Mouse (Mus musculus) limb, embryonic 11.5 days (tissue): ENCODE measurements around the gene Gm10037. TPM values are rescaled to one million over a fixed set of nuclear protein-coding genes. Genes with fewer than 3 reads are reported as not detected.
"Not testable (repeated sequence)": the region's sequence is repeated elsewhere in the genome, so short reads cannot be mapped to it uniquely, and the experiment has no call there.

Source experiments
- ATAC-seq: fragments of 200-750 bp; cut with Nextera tagmentation; 2 replicates; pipeline ENCODE4 v1.8.0; 2017; ENCODE audit warnings: low read depth; ENCODE audit not compliant: insufficient number of reproducible peaks, low FRiP score, low TSS enrichment
- DNase-seq: peaks from one replicate; pipeline ENCODE4 v3.0.0-alpha.2; 2015; ENCODE audit warnings: low spot score
- H3K27ac ChIP-seq: fragments of 300-500 bp; sonication (generic); replicated peaks from 2 replicates; pipeline ENCODE4 v1.5.1; 2014; ENCODE audit warnings: low read depth, mild to moderate bottlenecking, low read length
- H3K27me3 ChIP-seq: fragments of 300-500 bp; sonication (generic); 2 replicates; pipeline ENCODE4 v1.6.1; 2014; ENCODE audit warnings: mild to moderate bottlenecking, low read length, mixed read lengths; ENCODE audit not compliant: control insufficient read depth, insufficient read depth
- H3K36me3 ChIP-seq: fragments of 300-500 bp; sonication (generic); 2 replicates; pipeline ENCODE4 v1.6.1; 2014; ENCODE audit warnings: mild to moderate bottlenecking, low read length, moderate library complexity, mixed read lengths; ENCODE audit not compliant: control insufficient read depth, insufficient read depth
- H3K4me1 ChIP-seq: fragments of 300-500 bp; sonication (generic); 2 replicates; pipeline ENCODE4 v1.6.1; 2014; ENCODE audit warnings: low read length, mixed read lengths; ENCODE audit not compliant: control insufficient read depth, insufficient read depth
- H3K4me2 ChIP-seq: fragments of 300-500 bp; sonication (generic); 2 replicates; pipeline ENCODE4 v1.6.1; 2014; ENCODE audit warnings: low read depth, mild to moderate bottlenecking, moderate library complexity; ENCODE audit not compliant: severe bottlenecking
- H3K4me3 ChIP-seq: fragments of 300-500 bp; sonication (generic); 2 replicates; pipeline ENCODE4 v1.5.1; 2014; ENCODE audit warnings: low read depth, low read length
- H3K9ac ChIP-seq: fragments of 300-500 bp; sonication (generic); 2 replicates; pipeline ENCODE4 v1.6.1; 2014; ENCODE audit warnings: mild to moderate bottlenecking, low read length
- H3K9me3 ChIP-seq: fragments of 300-500 bp; sonication (generic); 2 replicates; pipeline ENCODE4 v1.6.1; 2016; ENCODE audit warnings: low read length; ENCODE audit not compliant: control insufficient read depth
- WGBS: fragments of 180-500 bp; shearing (Covaris S2); extraction: QIAGEN DNeasy Blood & Tissue Kit; methylation state at CpG from one replicate; pipeline ENCODE4 v1.1.7; 2014; 5-methylcytosine and 5-hydroxymethylcytosine counted together
- polyA plus RNA-seq: library from polyadenylated mRNA; unstranded; fragments of >200 nt; fragmentation: Nextera tagmentation; extraction: Ambion mirVana; gene quantifications from 2 replicates; pipeline ENCODE4 v1.2.1, GENCODE M21; 2014

The Gm10037 gene
- polyA plus RNA-seq, 1 experiment from 2014 or later: 2.9 TPM

GRCm38 (mm10) chr13:67833137-67833536, 2.2 kb downstream of the Gm10037 start:
- not testable (repeated sequence) for DNase-seq, ATAC-seq, H3K27ac ChIP-seq, H3K9ac ChIP-seq, H3K4me3 ChIP-seq, H3K4me2 ChIP-seq, H3K36me3 ChIP-seq, H3K4me1 ChIP-seq, H3K9me3 ChIP-seq, H3K27me3 ChIP-seq

GRCm38 (mm10) chr13:67843775-67844118, 12.8 kb downstream of the Gm10037 start:
- 54% methylated on average over 6 of the region's 6 CpGs for WGBS

GRCm38 (mm10) chr13:67844119-67844852, 13.4 kb downstream of the Gm10037 start:
- Histone ChIP-seq H3K27me3 (no peaks in the 10 kb centered on the region), H3K4me1 (no peaks in the 10 kb centered on the region), H3K36me3 (no peaks in the 10 kb centered on the region), H3K27ac (no peak overlapping the region), H3K9me3 (no peaks in the 10 kb centered on the region), H3K9ac (peak overlapping the region; percentile 50), H3K4me2 (peak overlapping the region; percentile 37), H3K4me3 (peak overlapping the region; percentile 20)
- 2% methylated on average over 14 of the region's 19 CpGs for WGBS
- DNase-seq (peak; percentile 64), ATAC-seq (peak; percentile 73; the same call in 1 of the 2 replicates)

More at GRCm38 (mm10) chr13:67843775-67844118, 12.8 kb downstream of the Gm10037 start:
- H3K9ac ChIP-seq: peak overlapping the region; percentile 50
- no peak overlapping the region for H3K27ac ChIP-seq
- DNase-seq: no peak
- H3K27me3 ChIP-seq: no peaks in the 10 kb centered on the region
- H3K4me3 ChIP-seq: no peak overlapping the region; the same call in 1 of the 2 replicates
- no peaks in the 10 kb centered on the region for H3K36me3 ChIP-seq
- no peaks in the 10 kb centered on the region for H3K4me1 ChIP-seq
- H3K4me2 ChIP-seq: peak overlapping the region; percentile 32
- no peak for ATAC-seq
- no peaks in the 10 kb centered on the region for H3K9me3 ChIP-seq

GRCm38 (mm10) chr13:67844853-67845194, 13.9 kb downstream of the Gm10037 start:
- Histone ChIP-seq H3K27ac (no peak overlapping the region), H3K9ac (no peak overlapping the region; the same call in 1 of the 2 replicates), H3K4me2 (peak overlapping the region; percentile 37), H3K4me1 (no peaks in the 10 kb centered on the region), H3K36me3 (no peaks in the 10 kb centered on the region), H3K4me3 (peak overlapping the region; percentile 20; the same call in 1 of the 2 replicates), H3K27me3 (no peaks in the 10 kb centered on the region), H3K9me3 (no peaks in the 10 kb centered on the region)
- ATAC-seq: no peak; the same call in 1 of the 2 replicates
- 31% methylated on average over 8 of the region's 8 CpGs for WGBS
- peak; percentile 55 for DNase-seq

- Histone ChIP-seq H3K4me1 (no peaks in the 10 kb centered on the region), H3K27me3 (no peaks in the 10 kb centered on the region), H3K9me3 (no peaks in the 10 kb centered on the region), H3K4me3 (no peak overlapping the region), H3K9ac (no peak overlapping the region), H3K27ac (no peak overlapping the region), H3K4me2 (no peak overlapping the region), H3K36me3 (no peaks in the 10 kb centered on the region)
- DNase-seq (no peak), ATAC-seq (no peak)
- 86% methylated on average over 3 of the region's 3 CpGs for WGBS
Measured at GRCm38 (mm10) chr13:67850361-67850760, 19.5 kb downstream of the Gm10037 start.

GRCm38 (mm10) chr13:67853130-67853529, 22.2 kb downstream of the Gm10037 start:
- no peak overlapping the region for H3K9ac ChIP-seq
- H3K9me3 ChIP-seq: no peaks in the 10 kb centered on the region
- H3K27me3 ChIP-seq: no peaks in the 10 kb centered on the region
- no peaks in the 10 kb centered on the region for H3K36me3 ChIP-seq
- no peak overlapping the region for H3K27ac ChIP-seq
- WGBS: 65% methylated on average over 6 of the region's 6 CpGs
- H3K4me1 ChIP-seq: no peaks in the 10 kb centered on the region
- no peak overlapping the region for H3K4me3 ChIP-seq
- no peak overlapping the region for H3K4me2 ChIP-seq
- no peak; the same call in 1 of the 2 replicates for ATAC-seq
- no peak for DNase-seq

- ATAC-seq: no peak
- Histone ChIP-seq H3K9ac (no peak overlapping the region), H3K9me3 (no peaks in the 10 kb centered on the region), H3K4me1 (no peaks in the 10 kb centered on the region), H3K27ac (no peak overlapping the region), H3K4me3 (no peak overlapping the region), H3K4me2 (no peak overlapping the region), H3K36me3 (no peaks in the 10 kb centered on the region), H3K27me3 (no peaks in the 10 kb centered on the region)
- no peak for DNase-seq
- 93% methylated on average over 2 of the region's 2 CpGs for WGBS
Measured at GRCm38 (mm10) chr13:67853983-67854382, 23.1 kb downstream of the Gm10037 start.

GRCm38 (mm10) chr13:67857317-67857716, 26.4 kb downstream of the Gm10037 start:
- Histone ChIP-seq H3K4me2 (no peak overlapping the region), H3K4me1 (no peaks in the 10 kb centered on the region), H3K4me3 (no peak overlapping the region), H3K9me3 (no peaks in the 10 kb centered on the region), H3K27ac (no peak overlapping the region), H3K36me3 (no peaks in the 10 kb centered on the region), H3K27me3 (no peaks in the 10 kb centered on the region), H3K9ac (no peak overlapping the region)
- ATAC-seq (no peak), DNase-seq (no peak)
- 35% methylated on average over 1 of the region's 1 CpGs for WGBS

- no peaks in the 10 kb centered on the region for H3K27me3 ChIP-seq
- no peaks in the 10 kb centered on the region for H3K9me3 ChIP-seq
- no peak for DNase-seq
- no peak overlapping the region for H3K9ac ChIP-seq
- H3K36me3 ChIP-seq: no peaks in the 10 kb centered on the region
- no peaks in the 10 kb centered on the region for H3K4me1 ChIP-seq
- no peak overlapping the region for H3K4me2 ChIP-seq
- ATAC-seq: no peak
- no peak overlapping the region for H3K27ac ChIP-seq
- 85% methylated on average over 9 of the region's 9 CpGs for WGBS
- no peak overlapping the region for H3K4me3 ChIP-seq
Measured at GRCm38 (mm10) chr13:67862508-67862907, 31.6 kb downstream of the Gm10037 start.
